ENCODE assay signal across 15 mouse cellular contexts in genomic region chr8:47985644-47986043, GRCm38 (mm10). TPM values are rescaled to one million over a fixed set of nuclear protein-coding genes. Genes with fewer than 3 reads are reported as not detected.
DNase-seq lines count a peak whose midpoint lies in the region; ATAC-seq lines count a peak whose summit lies in the region.
"Had no signal": no experiment of that assay in that cellular context is flagged by ENCODE, and none has a peak within 500 bp of the region (broad histone marks: within the 10 kb centered on the region; RNA-seq: fewer than 3 reads in every experiment).

No protein-coding gene starts in this region.

- H3K27me3 ChIP-seq in forebrain, embryonic 10.5 days (ENCODE audit: poor library complexity, severe bottlenecking) = no peaks in the 10 kb centered on the region
- no peaks in the 10 kb centered on the region for H3K27me3 ChIP-seq in forebrain, embryonic 15.5 days
- H3K27me3 ChIP-seq in forebrain, embryonic 13.5 days = peaks cover 4% of the 10 kb centered on the region; the same call in 1 of the 2 replicates
- no peaks in the 10 kb centered on the region for H3K27me3 ChIP-seq in limb, embryonic 12.5 days
- H3K27me3 ChIP-seq: heart, embryonic 12.5 days; stomach, embryonic 15.5 days had no signal

- 74% methylated on average over 10 of the region's 10 CpGs for WGBS in forebrain, embryonic 10.5 days
- WGBS in forebrain, embryonic 15.5 days = 34% methylated on average over 10 of the region's 10 CpGs
- 40% methylated on average over 10 of the region's 10 CpGs for WGBS in forebrain, embryonic 13.5 days
- 31% methylated on average over 10 of the region's 10 CpGs for WGBS in limb, embryonic 12.5 days

- peaks cover 3% of the 10 kb centered on the region; the same call in 1 of the 2 replicates for H3K36me3 ChIP-seq in forebrain, embryonic 10.5 days (replicated peaks)
- H3K36me3 ChIP-seq in forebrain, embryonic 15.5 days = no peaks in the 10 kb centered on the region
- H3K36me3 ChIP-seq in forebrain, embryonic 13.5 days (ENCODE audit: poor library complexity, severe bottlenecking) = no peaks in the 10 kb centered on the region
- H3K36me3 ChIP-seq in limb, embryonic 12.5 days = no peaks in the 10 kb centered on the region
- H3K36me3 ChIP-seq: heart, embryonic 12.5 days; liver, embryonic 13.5 days; stomach, embryonic 15.5 days had no signal

- no peak for DNase-seq in forebrain, embryonic 10.5 days (ENCODE audit: extremely low spot score, low spot score)
- DNase-seq in kidney, postnatal 10 days = peak; percentile 33
- DNase-seq in kidney, postnatal 14 days = no peak
- DNase-seq in gastrocnemius, postnatal 10 days = no peak
- DNase-seq: cerebellum, adult 2 months; gastrocnemius, postnatal 14 days; liver, embryonic 13.5 days; lung, postnatal 10 days; thymus, postnatal 25 days had no signal

- H3K9me3 ChIP-seq in forebrain, embryonic 10.5 days = no peaks in the 10 kb centered on the region
- no peaks in the 10 kb centered on the region for H3K9me3 ChIP-seq in forebrain, embryonic 15.5 days
- H3K9me3 ChIP-seq in forebrain, embryonic 13.5 days (replicated peaks) = no peaks in the 10 kb centered on the region
- no peaks in the 10 kb centered on the region for H3K9me3 ChIP-seq in limb, embryonic 12.5 days
- H3K9me3 ChIP-seq: heart, embryonic 12.5 days; liver, embryonic 13.5 days; stomach, embryonic 15.5 days had no signal

- peaks cover 55% of the 10 kb centered on the region for H3K4me1 ChIP-seq in forebrain, embryonic 10.5 days
- peaks cover 19% of the 10 kb centered on the region for H3K4me1 ChIP-seq in forebrain, embryonic 15.5 days
- peaks cover 27% of the 10 kb centered on the region for H3K4me1 ChIP-seq in forebrain, embryonic 13.5 days
- H3K4me1 ChIP-seq in limb, embryonic 12.5 days (replicated peaks) = peaks cover 61% of the 10 kb centered on the region

- no peak overlapping the region for H3K4me2 ChIP-seq in forebrain, embryonic 15.5 days (replicated peaks)
- 0 out of 2 replicates have a peak overlapping the region, but pooled peaks have one; percentile 17 for H3K4me2 ChIP-seq in forebrain, embryonic 13.5 days
- peak overlapping the region; percentile 35 for H3K4me2 ChIP-seq in limb, embryonic 12.5 days
- H3K4me2 ChIP-seq: heart, embryonic 12.5 days; liver, embryonic 13.5 days; stomach, embryonic 15.5 days had no signal

- H3K27ac ChIP-seq in forebrain, embryonic 10.5 days = peak overlapping the region; percentile 30; the same call in 1 of the 2 replicates
- H3K27ac ChIP-seq in forebrain, embryonic 15.5 days (replicated peaks) = no peak overlapping the region
- H3K27ac ChIP-seq in forebrain, embryonic 13.5 days = peak overlapping the region; percentile 28; the same call in 1 of the 2 replicates
- H3K27ac ChIP-seq in limb, embryonic 12.5 days = peak overlapping the region; percentile 71
- H3K27ac ChIP-seq: liver, embryonic 13.5 days; stomach, embryonic 15.5 days had no signal

- H3K9ac ChIP-seq in forebrain, embryonic 15.5 days (replicated peaks) = no peak overlapping the region
- no peak overlapping the region for H3K9ac ChIP-seq in forebrain, embryonic 13.5 days
- no peak overlapping the region for H3K9ac ChIP-seq in limb, embryonic 12.5 days (replicated peaks)
- H3K9ac ChIP-seq: heart, embryonic 12.5 days; liver, embryonic 13.5 days; stomach, embryonic 15.5 days had no signal

- ATAC-seq in forebrain, embryonic 15.5 days (replicated peaks) = no peak
- ATAC-seq in forebrain, embryonic 13.5 days = no peak; the same call in 1 of the 2 replicates
- no peak for ATAC-seq in limb, embryonic 12.5 days (ENCODE audit: insufficient number of reproducible peaks, insufficient read depth, low FRiP score, low TSS enrichment, low read depth)
- ATAC-seq in CD4-positive, CD25-positive, alpha-beta regulatory T cell, adult 4 months = no peak

- H3K4me3 ChIP-seq in forebrain, embryonic 10.5 days = no peak overlapping the region
- no peak overlapping the region for H3K4me3 ChIP-seq in forebrain, embryonic 15.5 days
- no peak overlapping the region for H3K4me3 ChIP-seq in forebrain, embryonic 13.5 days
- H3K4me3 ChIP-seq in limb, embryonic 12.5 days (replicated peaks) = no peak overlapping the region
- H3K4me3 ChIP-seq: heart, embryonic 12.5 days; liver, embryonic 13.5 days; stomach, embryonic 15.5 days had no signal

RNA-seq across cellular contexts. Expression of gene Wwc2, which starts 5.1 kb away (rescaled TPM):
- 7.8 and 8.5 TPM in 2 replicates for polyA plus RNA-seq in forebrain, embryonic 10.5 days (2016; fragmentation: Nextera tagmentation; extraction: Ambion mirVana)
- 4.1 and 4.2 TPM in 2 replicates for polyA plus RNA-seq in forebrain, embryonic 15.5 days (2015; fragmentation: Nextera tagmentation; extraction: Ambion mirVana)
- polyA plus RNA-seq in forebrain, embryonic 13.5 days (2015; fragmentation: Nextera tagmentation; extraction: Ambion mirVana) = 3.5 and 4.1 TPM in 2 replicates
- 17.0 and 17.6 TPM in 2 replicates for polyA plus RNA-seq in limb, embryonic 12.5 days (2016; fragmentation: Nextera tagmentation; extraction: Ambion mirVana)
- 10 to 100 TPM; 12.8 to 14.6 TPM for total RNA-seq in gastrocnemius, postnatal 10 days (2021)
- under 1 TPM; 0.24 to 0.31 TPM for polyA plus RNA-seq in CD4-positive, CD25-positive, alpha-beta regulatory T cell, adult 4 months (2017; shearing (Covaris generic))
